Mouse (Mus musculus) kidney, postnatal 0 days (tissue): Measurements from ENCODE around the gene Gm8947. TPM values are rescaled to one million over a fixed set of nuclear protein-coding genes. Genes with fewer than 3 reads are reported as not detected.
A peak's percentile ranks its signal among the peaks of the same experiment; 100 is the strongest.

Source experiments
- ATAC-seq: fragments of 200-750 bp; cut with Nextera tagmentation; replicated peaks from 2 replicates; pipeline ENCODE4 v1.8.0; 2017; ENCODE audit warnings: low read depth, moderate number of reproducible peaks, moderate TSS enrichment, moderate library complexity; ENCODE audit not compliant: low FRiP score
- DNase-seq: peaks from one replicate; pipeline ENCODE4 v3.0.0-alpha.2; 2016; ENCODE audit warnings: low spot score
- H3K27ac ChIP-seq: fragments of 300-500 bp; sonication (generic); 2 replicates; pipeline ENCODE4 v1.5.1; 2014; ENCODE audit warnings: mild to moderate bottlenecking
- H3K27me3 ChIP-seq: fragments of 300-500 bp; sonication (generic); 2 replicates; pipeline ENCODE4 v1.6.1; 2014; ENCODE audit warnings: low read length, mixed read lengths; ENCODE audit not compliant: insufficient read depth
- H3K36me3 ChIP-seq: fragments of 300-500 bp; sonication (generic); 2 replicates; pipeline ENCODE4 v1.6.1; 2014; ENCODE audit warnings: low read length, mixed read lengths; ENCODE audit not compliant: insufficient read depth
- H3K4me1 ChIP-seq: fragments of 300-500 bp; sonication (generic); replicated peaks from 2 replicates; pipeline ENCODE4 v1.6.1; 2014; ENCODE audit warnings: antibody characterized with exemption, low read length, mixed read lengths; ENCODE audit not compliant: insufficient read depth
- H3K4me2 ChIP-seq: fragments of 300-500 bp; sonication (generic); 2 replicates; pipeline ENCODE4 v1.6.1; 2014; ENCODE audit warnings: mild to moderate bottlenecking, low read length, moderate library complexity, mixed read lengths
- H3K4me3 ChIP-seq: fragments of 300-500 bp; sonication (generic); replicated peaks from 2 replicates; pipeline ENCODE4 v1.5.1; 2014; ENCODE audit warnings: low read depth, low read length
- H3K9ac ChIP-seq: fragments of 300-500 bp; sonication (generic); 2 replicates; pipeline ENCODE4 v1.6.1; 2014; ENCODE audit warnings: low read depth, low read length
- H3K9me3 ChIP-seq: fragments of 300-500 bp; sonication (generic); replicated peaks from 2 replicates; pipeline ENCODE4 v1.6.1; 2016; ENCODE audit warnings: low read length, inconsistent platforms, mixed read lengths
- CTCF ChIP-seq: IDR thresholded peaks from 2 replicates; pipeline ENCODE4 v1.5.1; 2016; ENCODE audit warnings: antibody characterized with exemption, low read depth, mild to moderate bottlenecking, moderate library complexity
- WGBS: fragments of 180-500 bp; shearing (Covaris S2); extraction: QIAGEN DNeasy Blood & Tissue Kit; methylation state at CpG from one replicate; pipeline ENCODE4 v1.1.7; 2014; 5-methylcytosine and 5-hydroxymethylcytosine counted together
- polyA plus RNA-seq: library from polyadenylated mRNA; unstranded; fragments of >200 nt; fragmentation: Nextera tagmentation; extraction: Ambion mirVana; gene quantifications from 2 replicates; pipeline ENCODE4 v1.2.1, GENCODE M21; 2015

Gene Gm8947
- polyA plus RNA-seq, 1 experiment from 2014 or later: 0.61 TPM

DNA sequence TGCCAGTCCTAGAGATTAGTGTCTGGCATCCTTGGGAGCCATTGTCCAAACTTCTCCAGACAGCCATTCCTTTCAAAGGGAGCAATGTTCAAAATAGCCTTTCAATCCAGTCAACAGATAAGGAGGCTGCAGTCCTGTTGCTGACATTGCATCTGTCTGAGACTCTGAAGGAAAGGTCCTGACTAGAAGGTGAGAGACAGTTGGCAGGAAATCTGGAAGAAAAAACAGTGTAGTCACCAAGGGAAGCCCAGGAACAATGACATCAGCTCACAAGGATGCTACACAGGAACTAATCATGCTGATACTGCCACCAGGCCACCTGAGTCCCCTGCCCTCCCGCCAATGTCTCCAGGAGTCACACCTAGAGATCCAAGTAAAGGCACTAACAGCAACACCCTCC, 31.2 kb downstream of the Gm8947 start:
- no peak for DNase-seq
- no peaks in the 10 kb centered on the region for H3K9me3 ChIP-seq
- WGBS: 72% methylated on average over 1 of the region's 1 CpGs
- no peak overlapping the region for H3K27ac ChIP-seq
- H3K27me3 ChIP-seq: no peaks in the 10 kb centered on the region
- H3K4me1 ChIP-seq: no peaks in the 10 kb centered on the region
- H3K4me2 ChIP-seq: no peak overlapping the region
- no peak for TF ChIP-seq CTCF
- no peaks in the 10 kb centered on the region for H3K36me3 ChIP-seq
- no peak overlapping the region for H3K4me3 ChIP-seq
- no peak for ATAC-seq
- H3K9ac ChIP-seq: no peak overlapping the region

DNA sequence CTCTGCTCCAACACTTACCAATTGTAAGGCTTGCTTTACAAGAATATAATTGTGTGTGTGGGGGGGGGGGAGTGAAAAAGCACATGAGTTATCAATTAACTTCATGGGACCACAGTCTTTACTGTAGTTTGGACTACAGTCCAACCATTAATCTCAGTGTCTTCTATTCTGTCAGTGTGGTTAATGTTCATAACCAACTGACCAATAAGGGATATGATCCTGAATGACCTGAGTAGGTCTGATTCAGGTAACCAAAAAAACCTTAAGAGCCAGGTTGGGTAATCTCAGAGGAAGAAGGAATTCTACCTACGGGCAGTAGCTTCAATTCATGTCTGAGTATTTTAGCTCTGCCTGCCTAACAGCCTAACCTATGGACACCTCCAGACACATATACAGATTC, 32.4 kb downstream of the Gm8947 start:
- H3K4me2 ChIP-seq: no peak overlapping the region
- DNase-seq (no peak), ATAC-seq (peak; percentile 90)
- H3K27me3 ChIP-seq: no peaks in the 10 kb centered on the region
- no peak overlapping the region for H3K27ac ChIP-seq
- 78% methylated on average over 1 of the region's 1 CpGs for WGBS
- no peak overlapping the region for H3K4me3 ChIP-seq
- no peaks in the 10 kb centered on the region for H3K9me3 ChIP-seq
- H3K36me3 ChIP-seq: no peaks in the 10 kb centered on the region
- no peaks in the 10 kb centered on the region for H3K4me1 ChIP-seq
- TF ChIP-seq CTCF: no peak
- H3K9ac ChIP-seq: no peak overlapping the region

DNA sequence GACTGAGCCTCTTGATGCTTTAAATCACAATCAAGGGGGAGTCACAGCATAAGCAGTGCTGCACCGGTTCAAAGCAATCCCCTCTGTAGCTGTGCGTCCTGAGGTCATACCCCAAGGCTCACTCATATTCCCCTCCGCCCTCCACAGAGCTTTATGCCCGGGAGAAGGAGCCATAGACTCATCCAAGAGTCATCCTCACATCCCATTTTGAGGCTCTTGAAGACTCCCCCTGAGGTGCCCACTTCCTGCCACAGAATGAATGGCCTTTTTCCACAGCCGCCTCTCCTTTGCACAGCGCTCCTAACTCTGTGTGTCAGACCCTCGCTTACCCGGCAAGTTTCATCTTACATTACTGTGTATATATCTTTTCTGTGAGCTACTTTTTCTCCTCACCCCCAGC, 35.3 kb downstream of the Gm8947 start:
- ATAC-seq (no peak), DNase-seq (no peak)
- H3K4me2 ChIP-seq: no peak overlapping the region
- no peaks in the 10 kb centered on the region for H3K9me3 ChIP-seq
- no peak overlapping the region for H3K27ac ChIP-seq
- no peak overlapping the region for H3K9ac ChIP-seq
- no peaks in the 10 kb centered on the region for H3K27me3 ChIP-seq
- no peaks in the 10 kb centered on the region for H3K4me1 ChIP-seq
- no peak overlapping the region for H3K4me3 ChIP-seq
- no peak for TF ChIP-seq CTCF
- WGBS: 55% methylated on average over 8 of the region's 8 CpGs
- no peaks in the 10 kb centered on the region for H3K36me3 ChIP-seq

DNA sequence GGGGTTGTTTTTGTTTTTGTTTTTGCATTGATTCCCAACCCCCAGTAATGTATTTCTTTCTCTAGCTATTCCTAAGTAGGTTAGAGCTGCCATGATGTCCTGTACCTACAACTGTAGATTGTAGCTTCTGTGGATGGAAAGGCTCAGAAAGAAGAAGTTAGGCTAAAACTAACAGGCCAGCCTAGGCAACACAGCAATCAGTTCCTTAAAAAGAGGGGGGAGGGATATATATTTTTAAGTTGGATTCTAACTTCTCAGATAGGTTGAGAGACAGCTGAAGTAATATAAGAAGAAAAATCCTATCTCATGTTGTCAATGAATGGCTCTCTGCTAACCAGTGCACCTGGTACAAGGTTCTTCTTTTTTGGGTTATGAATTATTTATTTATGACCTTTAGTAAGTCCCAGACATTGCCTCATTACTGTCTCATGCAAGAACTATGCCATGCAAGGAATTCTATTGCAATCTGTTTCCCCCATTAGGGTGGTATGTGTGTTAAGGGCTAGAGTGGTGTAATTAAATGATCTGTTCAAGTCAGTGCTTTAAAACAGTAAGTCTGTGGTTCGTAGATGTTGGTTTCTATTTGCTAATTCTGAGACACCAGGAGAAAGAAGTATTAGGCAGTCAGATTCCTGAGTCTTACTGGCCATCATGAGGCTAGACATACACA, 36.3 kb downstream of the Gm8947 start:
- no peak for TF ChIP-seq CTCF
- Histone ChIP-seq H3K9ac (no peak overlapping the region), H3K4me3 (no peak overlapping the region), H3K36me3 (no peaks in the 10 kb centered on the region), H3K27ac (no peak overlapping the region), H3K4me2 (no peak overlapping the region), H3K27me3 (no peaks in the 10 kb centered on the region), H3K9me3 (no peaks in the 10 kb centered on the region), H3K4me1 (no peaks in the 10 kb centered on the region)
- 71% methylated on average over 1 of the region's 1 CpGs for WGBS
- ATAC-seq (no peak), DNase-seq (no peak)

DNA sequence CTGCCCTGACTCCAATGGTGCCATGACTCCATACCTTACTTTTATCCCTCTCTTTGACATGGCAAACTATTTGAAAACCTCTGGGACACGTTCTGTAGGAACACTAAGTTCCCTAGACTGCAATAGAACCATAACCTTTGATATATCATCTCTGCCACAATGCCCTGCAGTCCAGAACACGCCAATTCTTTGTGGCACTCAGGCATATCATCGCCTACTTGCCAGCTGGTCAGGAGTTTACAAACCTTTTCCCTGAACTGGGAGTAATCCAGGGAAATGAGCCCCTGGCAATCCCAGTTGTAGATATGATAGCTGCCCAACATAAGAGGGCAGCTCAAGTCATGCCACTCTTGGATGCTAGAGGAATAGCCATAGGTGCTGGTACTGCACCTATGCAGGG, 40.2 kb downstream of the Gm8947 start:
- ATAC-seq: no peak
- Histone ChIP-seq H3K4me3 (no peak overlapping the region), H3K36me3 (no peaks in the 10 kb centered on the region), H3K27ac (no peak overlapping the region), H3K9me3 (no peaks in the 10 kb centered on the region), H3K27me3 (no peaks in the 10 kb centered on the region), H3K4me1 (no peaks in the 10 kb centered on the region), H3K4me2 (no peak overlapping the region), H3K9ac (no peak overlapping the region)
- 71% methylated on average over 3 of the region's 3 CpGs for WGBS
- TF ChIP-seq CTCF: no peak
- DNase-seq: no peak

DNA sequence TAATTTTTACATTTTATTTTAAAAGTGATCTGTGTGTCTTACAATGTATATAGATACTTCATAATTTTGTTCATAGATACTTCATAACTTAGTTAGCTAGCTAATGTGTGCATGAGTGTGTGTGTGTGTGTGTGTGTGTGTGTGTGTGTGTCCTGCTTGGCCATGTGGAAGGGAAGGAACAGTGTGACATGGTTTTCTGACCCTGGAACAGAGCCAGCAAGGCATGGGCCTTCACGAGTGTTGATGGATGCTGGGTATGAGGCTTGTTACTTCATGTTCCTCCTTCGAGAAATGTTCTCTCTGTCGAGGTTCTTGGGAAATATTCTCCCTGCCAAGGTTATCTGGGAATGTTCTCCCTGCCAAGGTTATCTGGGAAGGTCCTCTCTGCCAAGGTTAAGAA, 41.6 kb downstream of the Gm8947 start:
- H3K27ac ChIP-seq: no peak overlapping the region
- TF ChIP-seq CTCF: no peak
- H3K27me3 ChIP-seq: no peaks in the 10 kb centered on the region
- ATAC-seq (no peak), DNase-seq (no peak)
- H3K36me3 ChIP-seq: no peaks in the 10 kb centered on the region
- no peak overlapping the region for H3K9ac ChIP-seq
- no peaks in the 10 kb centered on the region for H3K9me3 ChIP-seq
- no peak overlapping the region for H3K4me3 ChIP-seq
- H3K4me2 ChIP-seq: no peak overlapping the region
- 74% methylated on average over 3 of the region's 3 CpGs for WGBS
- H3K4me1 ChIP-seq: no peaks in the 10 kb centered on the region

DNA sequence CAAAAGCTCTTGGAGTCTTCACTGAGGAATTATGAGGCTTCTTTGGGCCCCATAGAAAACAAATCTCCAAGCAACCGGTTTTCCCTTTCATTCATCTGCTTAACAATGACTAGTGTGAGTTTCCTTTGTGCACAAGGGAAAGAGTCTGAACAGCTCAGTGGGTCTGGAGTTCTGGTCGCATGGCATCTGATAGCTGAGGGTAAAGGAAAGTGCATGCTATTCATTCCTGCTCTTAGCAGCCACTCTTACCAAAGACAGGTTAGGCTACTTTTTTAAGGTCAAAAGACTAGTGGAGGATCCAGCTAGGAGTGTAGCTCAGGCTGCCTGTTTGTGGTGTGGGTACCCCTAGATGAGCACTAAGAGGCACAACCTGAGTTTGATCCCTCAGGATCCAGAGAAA, 43.4 kb downstream of the Gm8947 start:
- no peak for TF ChIP-seq CTCF
- Histone ChIP-seq H3K9me3 (no peaks in the 10 kb centered on the region), H3K9ac (no peak overlapping the region), H3K4me3 (no peak overlapping the region), H3K4me1 (no peaks in the 10 kb centered on the region), H3K36me3 (no peaks in the 10 kb centered on the region), H3K27ac (no peak overlapping the region), H3K27me3 (no peaks in the 10 kb centered on the region), H3K4me2 (no peak overlapping the region)
- no peak for DNase-seq
- no peak for ATAC-seq
- WGBS: 61% methylated on average over 2 of the region's 2 CpGs
